Mouse (Mus musculus) fibroblast of lung, adult 2 months (primary cell): ENCODE measurements around the gene Tmx1.

ENCODE experiments used
- DNase-seq: peaks from one replicate; pipeline ENCODE4 v3.0.0-alpha.2; 2011; ENCODE audit warnings: low read depth

Tmx1 gene

DNA sequence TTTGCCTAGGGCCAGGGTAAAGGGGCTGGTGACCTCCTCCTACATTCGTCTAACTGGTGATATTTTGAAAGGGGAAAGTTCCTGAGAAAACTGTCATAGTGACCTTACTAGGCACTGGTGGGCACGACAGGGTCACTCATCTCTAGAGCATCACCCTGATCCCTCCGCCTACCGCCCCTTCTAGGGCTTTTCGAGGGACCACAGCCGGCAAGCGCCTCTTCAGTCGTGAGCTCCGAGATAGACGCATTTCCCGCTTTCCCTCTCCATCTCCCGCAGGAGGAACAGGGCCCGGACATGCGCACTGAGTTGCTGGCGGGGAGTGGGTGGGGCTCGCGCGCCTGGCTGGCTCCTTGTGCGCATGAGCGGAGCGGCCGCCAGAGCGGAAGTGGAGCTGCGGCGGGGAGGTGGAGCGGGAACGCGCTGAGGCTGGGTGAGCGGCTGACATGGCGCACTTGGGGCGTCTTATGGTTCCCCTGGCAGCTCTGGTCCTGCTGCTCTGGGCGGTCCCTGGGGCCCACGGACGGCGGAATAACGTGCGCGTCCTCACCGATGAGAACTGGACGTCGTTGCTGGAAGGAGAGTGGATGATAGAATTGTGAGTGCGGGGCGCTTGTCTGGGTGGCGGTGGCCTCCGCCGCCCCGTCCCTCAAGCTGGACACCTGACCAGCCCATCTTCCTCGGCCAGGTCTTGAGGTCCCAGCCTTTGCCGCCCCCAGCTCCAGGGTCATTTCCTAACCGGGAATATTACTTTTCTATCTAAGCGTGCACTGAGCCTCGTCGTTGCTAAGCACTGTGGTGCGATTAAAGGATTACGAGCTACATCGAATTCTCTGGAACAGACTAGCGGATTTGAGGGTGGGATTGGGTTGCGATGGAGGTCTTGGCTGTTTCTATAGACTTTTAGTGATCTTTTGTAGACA lies at the start of gene Tmx1:
Gene Tmx1, plus strand, starts transcription at position 370 of the 920 bp plus-strand sequence.
- peak; percentile 85 for DNase-seq

DNA sequence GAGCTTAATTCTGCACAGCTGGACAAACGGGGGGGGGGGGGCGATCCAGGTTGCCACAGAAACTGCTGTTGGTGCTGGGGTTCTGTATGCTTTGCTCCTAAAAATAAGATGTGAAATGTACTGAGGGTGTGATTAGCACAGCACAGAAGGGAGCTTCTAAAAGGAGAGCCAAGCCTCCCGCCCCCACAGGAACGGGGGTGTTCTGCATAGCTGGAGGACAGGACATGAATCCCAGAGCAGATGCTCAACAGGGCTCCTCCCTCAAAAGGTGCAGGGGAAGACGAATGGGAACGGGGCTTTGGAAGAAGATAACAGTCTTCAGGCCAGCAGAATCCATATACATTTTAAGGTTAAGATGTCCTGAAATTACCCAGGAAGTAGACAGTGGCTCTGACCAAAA lies 48.6 kb upstream of the Tmx1 start:
- DNase-seq: no peak

DNA sequence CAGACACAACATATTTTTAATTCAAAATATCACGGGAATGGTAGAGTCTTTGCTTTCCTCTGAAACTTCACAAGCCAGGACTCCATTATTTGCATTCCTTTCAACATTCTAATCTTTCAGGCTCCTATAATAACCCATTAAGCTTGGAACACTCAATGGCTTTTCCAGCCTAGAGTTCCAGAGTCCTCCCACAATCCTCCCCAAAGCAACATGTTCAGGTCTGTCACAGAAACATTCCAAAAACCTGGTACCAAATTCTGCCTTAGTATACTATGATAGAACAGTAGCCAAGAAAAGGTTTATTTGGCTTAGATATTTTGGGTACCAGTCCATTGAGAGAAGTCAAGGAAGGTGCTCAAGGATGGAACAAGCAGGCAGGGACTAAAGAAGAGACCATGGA lies 44.5 kb upstream of the Tmx1 start:
- peak; percentile 8 for DNase-seq

DNA sequence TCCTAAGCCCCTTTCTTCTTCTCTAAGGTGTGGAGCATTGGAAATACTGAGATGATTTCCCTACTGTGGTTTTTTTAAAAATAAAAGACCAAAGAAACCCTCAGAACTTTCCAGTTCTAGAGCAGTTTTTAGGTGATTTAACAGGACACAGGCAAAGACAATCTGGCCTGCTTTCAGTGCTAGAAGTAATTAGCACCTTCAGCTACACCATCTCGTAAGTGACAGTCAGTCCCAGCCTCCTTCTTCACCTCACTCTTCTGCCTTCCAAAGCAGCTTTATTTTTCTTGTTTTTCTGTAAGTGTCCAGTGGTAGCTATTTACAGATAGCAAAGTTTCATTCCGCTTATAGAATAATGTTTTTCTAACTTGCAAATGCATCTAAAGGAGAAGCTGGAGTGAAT lies 43.3 kb upstream of the Tmx1 start:
- DNase-seq: no peak

DNA sequence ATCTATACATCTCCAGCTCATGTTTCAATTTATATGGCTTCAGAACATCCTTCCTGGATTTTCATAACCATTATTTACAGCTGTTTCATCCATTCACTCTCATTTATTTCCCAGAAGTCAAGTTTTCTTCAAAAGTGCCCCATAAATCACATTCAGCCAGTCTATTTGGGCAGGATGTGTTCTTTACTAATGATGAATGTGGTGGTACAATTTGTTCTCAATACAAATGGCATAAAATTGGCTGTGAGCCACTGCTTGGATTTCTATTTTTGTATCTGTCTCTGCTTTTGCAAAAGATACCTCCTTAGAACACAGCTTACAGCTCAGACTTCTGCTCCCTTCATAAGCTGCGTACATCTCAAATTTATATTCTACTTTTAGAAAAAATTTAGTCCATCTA lies 32.7 kb upstream of the Tmx1 start:
- DNase-seq: no peak

DNA sequence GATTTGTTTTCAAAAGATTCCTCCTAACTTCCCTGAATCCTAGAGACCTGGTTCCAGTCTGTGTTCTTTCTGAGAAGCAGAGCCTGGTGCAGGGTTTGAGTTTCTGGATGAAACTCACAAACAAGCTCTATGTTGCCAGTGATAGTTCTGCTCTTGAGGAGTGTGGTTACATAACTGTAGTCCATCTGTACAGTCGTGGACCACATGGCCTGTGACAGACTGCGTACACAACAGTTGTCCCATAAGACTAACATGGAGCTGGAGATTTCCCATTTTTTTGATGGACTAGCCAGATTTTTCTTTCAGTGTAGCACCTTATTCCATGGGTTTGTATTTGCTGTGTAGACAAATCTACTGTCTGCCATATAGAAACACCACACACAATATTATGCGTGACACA lies 31.9 kb upstream of the Tmx1 start:
- no peak for DNase-seq

DNA sequence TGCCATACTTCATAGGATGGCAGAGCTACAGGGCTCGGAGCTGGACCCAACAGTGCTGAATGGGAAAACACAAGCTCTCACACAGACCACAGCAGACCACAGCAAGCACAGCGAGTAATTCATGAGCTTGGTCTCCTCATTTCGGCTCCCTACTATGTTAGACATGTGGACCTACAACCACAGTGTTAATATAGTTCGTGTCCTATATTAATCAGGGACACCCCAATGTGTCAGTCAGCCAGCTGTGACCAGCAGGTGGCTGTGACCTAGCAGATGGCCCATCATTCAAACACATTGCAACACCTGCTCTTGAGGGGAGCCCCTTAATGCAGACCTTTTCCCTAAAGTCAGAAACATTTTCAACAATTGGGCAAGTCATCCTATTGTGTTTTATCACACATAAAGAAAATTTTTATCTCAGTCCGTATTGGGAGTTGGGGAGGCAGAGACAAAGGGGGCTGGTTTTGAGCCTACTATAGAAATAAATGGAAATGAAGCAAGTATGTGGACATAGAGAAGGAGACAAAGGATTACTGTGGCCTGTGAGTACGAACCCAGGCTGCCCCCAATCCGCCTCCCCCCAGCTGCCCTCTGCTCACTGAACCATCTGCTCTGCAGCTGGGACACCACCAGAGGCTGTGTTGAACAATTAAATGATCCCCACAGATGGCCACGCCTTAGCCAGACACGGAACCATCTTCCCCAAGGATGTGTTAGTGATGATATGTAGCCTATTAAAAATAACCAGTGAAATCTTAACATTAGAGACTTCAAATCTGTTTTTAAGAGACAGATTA lies 30.4 kb upstream of the Tmx1 start:
- no peak for DNase-seq

DNA sequence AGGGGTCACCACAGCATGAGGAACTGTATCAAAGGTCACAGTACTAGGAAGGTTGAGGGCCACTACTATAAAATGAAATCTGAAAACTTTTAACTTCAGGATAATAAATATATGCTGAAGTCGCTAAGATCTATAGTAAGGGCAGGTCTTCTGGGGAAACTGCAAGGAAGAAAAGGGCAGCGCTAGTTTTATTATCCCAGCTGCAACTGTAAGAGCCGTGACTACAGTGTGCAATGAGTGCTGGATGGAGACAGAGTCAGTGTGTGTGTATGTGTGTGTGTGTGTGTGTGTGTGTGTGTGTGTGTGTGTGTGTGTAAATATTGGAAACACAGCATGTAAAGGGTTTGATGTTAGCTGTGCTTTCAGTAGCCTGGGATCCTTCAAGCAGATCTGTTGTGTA lies 25.0 kb upstream of the Tmx1 start:
- no peak for DNase-seq

DNA sequence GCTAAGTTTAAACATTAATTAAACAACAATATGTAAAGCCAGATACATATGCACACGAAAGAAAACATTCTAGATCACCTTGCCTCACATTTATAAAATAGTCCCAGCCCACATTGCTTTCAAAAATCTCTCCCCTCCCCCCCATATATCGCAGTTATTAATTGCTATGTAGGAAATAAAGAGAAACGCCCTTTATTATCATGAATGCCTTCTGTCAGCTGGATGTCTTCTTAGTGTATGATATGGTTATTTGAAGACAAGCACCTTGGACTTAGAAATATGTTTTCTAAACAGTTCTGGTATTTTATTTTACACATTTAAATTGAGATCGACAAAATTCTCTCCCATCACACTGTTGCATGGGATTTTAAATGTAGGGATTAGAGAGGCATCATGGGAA lies 23.3 kb upstream of the Tmx1 start:
- no peak for DNase-seq

DNA sequence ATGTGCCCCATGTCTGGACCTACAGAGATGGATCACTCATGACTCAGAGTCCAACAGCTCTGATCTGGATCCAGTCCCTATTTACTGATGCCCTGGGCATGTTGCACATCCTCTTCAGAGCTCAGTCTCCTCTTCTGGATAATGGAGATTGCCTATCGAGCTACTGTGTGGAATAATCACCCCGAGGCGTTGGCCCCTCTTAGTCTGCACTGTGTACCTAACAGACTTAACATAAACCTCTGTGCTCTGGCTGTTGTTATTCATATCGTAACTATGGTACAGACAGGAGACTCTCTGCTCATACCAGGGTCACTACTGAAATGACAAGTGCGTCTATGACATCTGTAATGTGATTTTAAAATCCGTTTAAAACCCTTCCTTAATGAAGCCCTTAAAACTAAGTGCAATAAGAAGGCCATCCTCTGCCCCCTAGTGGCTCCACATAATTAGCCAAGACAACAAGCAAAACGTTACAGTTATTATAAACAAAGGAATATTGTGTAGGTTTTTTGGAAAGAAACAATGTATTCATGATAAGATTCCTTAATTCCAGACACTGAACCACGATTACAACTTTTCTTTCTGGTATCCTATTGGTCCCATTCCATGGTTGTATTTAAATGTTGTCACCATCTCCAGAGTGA lies 22.5 kb upstream of the Tmx1 start:
- DNase-seq: no peak

DNA sequence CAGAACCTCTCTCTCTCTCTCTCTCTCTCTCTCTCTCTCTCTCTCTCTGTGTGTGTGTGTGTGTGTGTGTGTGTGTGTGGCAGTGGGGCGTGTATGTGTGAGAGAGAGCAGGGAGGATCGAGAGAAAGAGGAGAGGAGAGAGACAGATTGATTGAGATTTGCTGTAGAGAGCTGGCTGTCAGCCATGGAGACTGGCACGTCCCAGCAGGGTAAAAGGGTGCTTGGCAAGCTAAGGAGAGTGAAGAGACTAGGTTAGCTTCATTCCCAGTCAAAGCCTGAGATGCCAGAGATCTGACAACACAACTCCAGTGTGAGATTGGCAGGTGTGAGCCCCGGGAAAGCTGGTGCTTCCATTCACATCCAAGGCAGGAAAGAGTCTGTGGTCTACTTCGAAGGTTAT lies 21.5 kb upstream of the Tmx1 start:
- DNase-seq: no peak

DNA sequence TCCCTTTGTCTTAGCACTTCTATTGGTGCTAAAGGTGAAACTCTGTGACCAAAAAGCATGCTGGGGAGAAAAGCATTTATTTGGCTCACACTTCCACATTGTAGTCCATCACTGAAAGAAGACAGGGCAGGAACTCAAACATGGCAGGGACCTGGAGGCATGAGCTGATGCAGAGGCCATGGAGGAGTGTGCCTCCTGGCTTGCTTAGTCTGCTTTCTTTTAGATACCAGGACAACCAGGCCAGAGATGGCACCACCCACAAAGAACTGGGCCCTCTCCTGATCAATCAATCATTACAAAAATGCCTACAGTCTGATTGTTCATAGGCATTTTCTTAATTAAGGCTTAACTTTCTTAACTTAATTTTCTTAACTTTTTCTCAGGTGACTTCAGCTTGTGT lies 2.9 kb upstream of the Tmx1 start:
- no peak for DNase-seq

DNA sequence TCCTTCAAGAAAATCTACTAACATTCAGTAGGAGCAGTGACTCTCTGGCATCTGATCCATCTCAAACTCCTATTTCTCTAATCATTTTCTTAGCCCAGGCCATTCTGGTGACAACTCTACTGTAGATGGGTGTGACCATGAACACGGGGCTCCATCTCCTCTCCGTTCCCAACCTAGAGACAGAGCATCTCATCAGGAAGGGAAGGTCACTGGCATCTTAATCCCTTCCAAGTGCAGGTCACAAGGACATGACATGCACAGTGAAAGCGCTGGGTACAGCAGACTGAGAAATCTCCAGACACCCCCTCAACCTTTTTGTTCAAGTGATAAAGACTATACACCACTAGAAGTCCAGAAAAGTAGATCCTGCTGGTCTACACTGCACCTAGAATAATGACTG lies 1.4 kb upstream of the Tmx1 start:
- DNase-seq: no peak

DNA sequence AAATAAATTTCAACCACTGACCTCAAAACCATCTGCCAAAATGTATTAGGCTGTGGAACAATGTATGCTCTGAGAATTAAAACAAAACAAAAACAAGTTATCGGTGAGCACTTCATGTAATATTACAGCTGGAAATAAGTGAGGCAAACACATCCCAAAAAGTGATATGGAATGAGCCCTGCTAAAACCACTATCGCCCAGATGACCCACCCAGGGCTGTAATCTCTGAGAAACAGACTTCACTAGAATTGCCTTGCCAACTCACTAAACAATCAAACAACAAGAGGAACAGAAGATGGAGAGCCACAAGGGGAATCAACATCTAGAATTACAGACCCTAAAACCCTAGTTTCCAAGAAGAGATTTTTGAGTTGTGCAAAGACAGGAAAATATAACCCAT lies 752 bp upstream of the Tmx1 start:
- DNase-seq: no peak

DNA sequence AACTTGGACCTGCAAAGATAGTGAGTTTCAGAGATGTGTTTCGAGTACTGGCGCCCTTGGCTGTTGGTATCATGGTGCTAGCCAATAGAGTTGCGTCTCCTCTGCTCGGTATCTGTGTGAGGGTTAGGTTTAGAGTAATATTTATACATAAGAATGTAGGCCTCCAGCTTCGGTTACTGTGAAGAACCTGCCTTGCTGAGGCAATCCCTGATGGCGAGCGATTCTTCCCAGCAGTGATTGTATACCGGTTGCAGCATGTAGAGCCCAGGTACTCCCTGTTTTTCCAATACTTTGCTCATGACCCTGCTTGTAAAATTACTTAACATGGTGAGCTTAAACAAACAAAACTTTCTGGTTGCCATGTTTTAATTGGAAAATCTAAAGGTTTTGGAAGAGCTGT lies 2.3 kb downstream of the Tmx1 start:
- DNase-seq: no peak

DNA sequence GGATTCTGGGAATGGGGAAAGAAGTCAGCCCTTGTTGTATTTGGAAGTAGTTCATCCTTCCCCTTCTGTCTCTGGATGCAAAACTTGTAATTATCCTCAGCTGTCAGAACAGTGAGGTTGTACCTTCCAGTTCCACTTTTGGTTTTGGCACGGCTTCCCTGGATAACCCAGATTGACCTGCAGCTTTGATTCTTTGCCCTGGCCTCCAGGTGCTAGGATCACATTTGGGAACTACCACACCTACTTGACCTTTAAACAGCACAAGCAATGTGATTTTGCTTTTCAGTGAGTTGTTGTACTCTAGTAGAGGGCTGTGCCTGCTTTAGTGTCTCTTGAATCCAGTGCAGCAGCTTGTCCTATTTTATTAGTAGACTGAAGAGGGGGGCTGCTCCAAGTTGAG lies 6.7 kb downstream of the Tmx1 start:
- DNase-seq: no peak

DNA sequence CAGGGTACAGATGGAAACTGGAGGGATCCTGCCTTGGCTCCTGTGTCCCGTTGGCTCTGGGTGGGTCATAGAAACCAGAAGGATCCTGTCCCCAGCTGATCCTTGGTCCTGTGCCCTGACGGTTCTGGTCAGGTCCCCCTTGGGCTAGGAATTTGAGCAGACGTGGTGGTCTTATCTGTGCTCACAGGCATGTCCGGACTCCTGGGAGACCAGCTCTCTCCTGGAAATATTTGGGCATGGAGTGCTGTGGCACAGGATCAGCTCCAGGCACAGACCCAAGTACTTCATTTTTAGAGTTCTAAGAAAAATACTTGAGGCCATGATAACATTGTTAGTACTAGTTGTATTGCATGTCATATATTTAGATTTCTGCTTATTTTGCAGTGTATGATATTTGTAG lies 11.1 kb downstream of the Tmx1 start:
- no peak for DNase-seq

DNA sequence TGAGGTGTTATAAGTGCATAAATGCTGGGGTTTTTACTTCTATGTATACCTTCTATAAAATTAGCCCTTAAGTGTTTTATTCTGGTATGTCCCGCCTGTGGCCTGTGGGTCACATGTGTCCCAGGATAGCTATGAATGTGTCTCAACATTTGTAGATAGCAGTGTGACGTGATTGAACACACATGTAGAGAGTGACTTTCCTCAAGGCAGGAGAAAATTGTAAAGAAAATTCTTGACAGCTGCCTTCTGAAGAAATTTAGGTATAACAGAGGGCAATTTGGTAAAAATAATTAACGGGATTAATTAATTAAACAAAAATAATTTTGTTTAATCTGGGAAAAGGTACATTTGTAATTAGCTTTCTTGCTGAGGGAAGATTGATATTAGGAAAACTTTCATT lies 22.4 kb downstream of the Tmx1 start:
- DNase-seq: no peak

DNA sequence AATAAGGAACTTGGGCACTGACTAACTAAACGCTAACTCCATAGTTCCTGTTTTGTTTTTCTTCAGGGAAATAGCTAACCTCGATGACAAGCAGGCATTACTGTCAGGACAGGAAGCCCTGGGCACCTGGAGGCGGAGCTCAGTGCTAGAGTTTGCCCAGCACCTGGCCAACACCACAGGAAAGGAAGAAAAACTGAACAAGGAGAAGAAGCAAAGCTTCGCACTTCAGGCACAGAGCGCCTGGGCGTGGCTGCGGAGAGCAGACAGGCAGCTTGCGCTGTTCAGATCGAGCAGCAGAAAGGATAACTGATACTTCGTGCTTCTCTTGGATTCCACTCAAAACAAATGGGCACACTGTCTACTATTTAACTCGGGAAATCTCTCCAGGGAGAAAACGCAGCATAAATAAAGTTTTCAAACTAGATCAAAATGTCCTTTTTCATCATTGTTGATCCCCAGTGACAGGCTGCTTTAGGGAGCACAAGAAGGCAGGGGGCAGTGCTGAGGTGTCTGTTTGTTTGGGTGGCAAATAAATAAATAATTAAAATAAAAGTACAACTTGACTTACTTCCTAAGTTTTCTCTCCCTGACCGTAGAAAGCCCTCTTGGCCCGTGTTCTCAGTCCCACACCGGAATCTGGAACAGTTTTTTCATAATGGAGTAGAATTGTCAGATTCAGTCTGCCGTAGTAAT lies 24.1 kb downstream of the Tmx1 start:
- DNase-seq: no peak

DNA sequence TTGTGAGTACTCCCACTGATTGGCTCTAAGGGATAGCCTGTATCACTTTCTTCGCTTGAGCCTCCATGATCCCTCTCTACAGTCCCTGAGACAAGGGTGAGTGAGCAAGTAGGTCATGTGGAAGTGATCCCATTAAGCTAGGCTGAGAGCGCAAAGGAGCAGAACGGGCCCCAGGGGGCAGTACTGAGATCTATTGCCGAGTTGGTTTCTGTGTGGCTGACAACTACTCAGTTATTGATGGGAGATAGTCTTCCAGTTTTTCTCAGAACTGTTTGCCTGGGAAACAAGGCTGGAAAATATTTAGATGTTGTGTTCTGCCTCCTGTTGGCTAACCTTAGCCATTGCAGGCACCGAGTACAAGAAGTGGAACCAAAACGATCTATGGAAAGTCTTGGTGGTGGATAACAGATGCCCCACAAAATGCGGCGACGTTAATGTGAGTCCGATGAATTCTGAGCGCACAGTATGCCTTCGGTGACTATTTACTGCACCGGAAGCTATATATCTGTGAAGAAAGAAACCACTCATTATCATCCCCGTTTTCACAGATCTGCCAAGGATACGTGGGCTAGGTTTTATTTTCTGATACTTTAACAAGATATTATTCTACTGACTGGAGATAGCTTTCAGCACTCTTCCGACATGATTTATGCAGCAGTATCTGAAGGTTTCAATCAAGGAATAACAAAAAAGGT lies 24.8 kb downstream of the Tmx1 start:
- DNase-seq: no peak

DNA sequence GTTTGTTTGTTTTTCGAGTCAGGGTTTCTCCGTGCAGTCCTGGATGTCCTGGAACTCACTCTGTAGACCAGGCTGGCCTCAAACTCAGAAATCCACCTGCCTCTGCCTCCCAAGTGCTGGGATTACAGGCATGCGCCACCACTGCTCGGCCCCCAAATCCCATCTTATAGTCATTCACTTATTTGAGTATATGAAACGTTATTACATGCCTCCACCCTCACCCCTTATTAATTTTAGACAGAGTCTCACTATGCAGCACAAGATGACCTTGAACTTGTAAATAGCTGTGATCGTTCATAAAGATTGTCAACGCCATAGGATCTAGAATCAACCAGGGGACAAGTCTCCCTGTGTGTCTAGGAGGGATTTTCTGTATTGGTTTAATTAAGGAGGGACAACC lies 33.1 kb downstream of the Tmx1 start:
- no peak for DNase-seq
